Mouse (Mus musculus) bone marrow, adult 2 months (tissue): ENCODE results near the gene Rab4a. TPM values are rescaled to one million over a fixed set of nuclear protein-coding genes. Genes with fewer than 3 reads are reported as not detected.
"Not testable (repeated sequence)": the region's sequence is repeated elsewhere in the genome, so short reads cannot be mapped to it uniquely, and the experiment has no call there.

Source experiments
- H3K27ac ChIP-seq: fragments of 200-500 bp; 2 replicates; pipeline ENCODE4 v1.5.1; 2012; ENCODE audit warnings: low read depth, mild to moderate bottlenecking, control low read depth, inconsistent platforms, low read length; ENCODE audit not compliant: control insufficient read depth, poor library complexity, insufficient read depth
- H3K4me1 ChIP-seq: fragments of 200-500 bp; 2 replicates; pipeline ENCODE4 v1.6.1; 2011; ENCODE audit warnings: low read length; ENCODE audit not compliant: control insufficient read depth, insufficient read depth
- H3K4me3 ChIP-seq: fragments of 200-500 bp; replicated peaks from 2 replicates; pipeline ENCODE3; 2011; ENCODE audit warnings: mild to moderate bottlenecking, low read depth, low read length, control low read depth; ENCODE audit not compliant: control insufficient read depth
- CTCF ChIP-seq: fragments of 200-500 bp; IDR thresholded peaks from 2 replicates; pipeline ENCODE4 v1.5.1; 2011; ENCODE audit warnings: low read length, control low read depth; ENCODE audit not compliant: control insufficient read depth, insufficient read depth
- POLR2A ChIP-seq: fragments of 200-500 bp; IDR thresholded peaks from 2 replicates; pipeline ENCODE4 v1.6.1; 2011; ENCODE audit warnings: low read depth, mild to moderate bottlenecking, control low read depth, low read length, borderline replicate concordance; ENCODE audit not compliant: control insufficient read depth
- WGBS: fragments of 180-500 bp; shearing (Covaris S2); methylation state at CpG from one replicate; pipeline ENCODE4 v1.1.7; 2018; 5-methylcytosine and 5-hydroxymethylcytosine counted together
- polyA plus RNA-seq: library from polyadenylated mRNA; stranded (reverse); fragments of >200 nt; gene quantifications from 2 replicates; pipeline ENCODE4 v1.2.4, GENCODE M21; 2011; ENCODE audit warnings: low replicate concordance; ENCODE audit not compliant: missing spikeins, insufficient read depth, insufficient read length

The Rab4a gene
- polyA plus RNA-seq, 1 experiment: 9.1 TPM

DNA sequence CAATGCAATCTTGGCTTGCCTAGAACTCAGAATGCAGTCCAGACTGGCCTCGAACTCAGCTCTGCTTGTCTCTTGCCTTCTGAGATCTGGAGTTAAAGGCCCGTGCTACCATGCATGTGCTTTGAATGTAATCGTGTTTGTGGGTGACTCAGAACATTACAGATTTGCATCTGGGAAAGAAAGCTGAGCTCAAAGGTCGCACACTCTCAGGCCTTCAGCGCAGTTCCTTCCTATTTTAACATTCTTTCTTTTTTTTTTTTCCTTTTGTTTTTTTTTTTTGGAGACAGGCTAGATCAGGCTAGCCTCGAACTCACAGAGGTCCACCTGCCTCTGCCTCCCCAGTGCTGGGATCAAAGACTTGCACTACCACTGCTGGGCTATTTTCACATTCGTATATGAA lies 1.2 kb upstream of the Rab4a start:
- no peak overlapping the region for H3K4me3 ChIP-seq
- 71% methylated on average over 7 of the region's 7 CpGs for WGBS
- H3K27ac ChIP-seq: no peak overlapping the region
- no peaks in the 10 kb centered on the region; the same call in 1 of the 2 replicates for H3K4me1 ChIP-seq
- no peak for TF ChIP-seq CTCF
- no peak for TF ChIP-seq POLR2A

DNA sequence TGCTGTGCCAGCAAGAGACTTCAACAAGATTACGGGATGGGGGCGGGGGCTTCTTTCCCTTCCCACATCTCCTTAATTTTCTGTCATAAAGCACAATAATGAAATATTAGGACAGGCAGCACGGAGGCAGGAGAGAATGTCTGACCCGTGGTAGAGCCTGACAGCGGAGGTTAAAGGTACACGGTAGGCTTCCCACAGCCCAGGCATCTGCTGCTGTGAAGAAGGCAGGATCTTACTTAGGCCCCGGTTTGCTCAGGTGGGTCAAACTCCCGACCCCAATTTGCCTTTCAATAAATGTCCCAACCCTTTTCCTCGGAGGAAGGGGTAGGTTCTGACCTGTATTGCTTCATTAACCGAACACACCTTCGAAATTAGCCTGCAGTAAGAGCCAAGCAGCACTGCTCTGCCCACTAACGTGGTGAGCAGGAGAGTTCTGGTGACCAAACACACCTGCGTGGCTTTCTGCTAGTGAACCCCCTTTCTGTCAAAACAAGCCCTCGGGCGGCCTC lies 522 bp upstream of the Rab4a start:
- Histone ChIP-seq H3K4me3 (peak overlapping the region; percentile 24), H3K27ac (no peak overlapping the region)
- 35% methylated on average over 15 of the region's 15 CpGs for whole genome bisulfite sequencing

DNA sequence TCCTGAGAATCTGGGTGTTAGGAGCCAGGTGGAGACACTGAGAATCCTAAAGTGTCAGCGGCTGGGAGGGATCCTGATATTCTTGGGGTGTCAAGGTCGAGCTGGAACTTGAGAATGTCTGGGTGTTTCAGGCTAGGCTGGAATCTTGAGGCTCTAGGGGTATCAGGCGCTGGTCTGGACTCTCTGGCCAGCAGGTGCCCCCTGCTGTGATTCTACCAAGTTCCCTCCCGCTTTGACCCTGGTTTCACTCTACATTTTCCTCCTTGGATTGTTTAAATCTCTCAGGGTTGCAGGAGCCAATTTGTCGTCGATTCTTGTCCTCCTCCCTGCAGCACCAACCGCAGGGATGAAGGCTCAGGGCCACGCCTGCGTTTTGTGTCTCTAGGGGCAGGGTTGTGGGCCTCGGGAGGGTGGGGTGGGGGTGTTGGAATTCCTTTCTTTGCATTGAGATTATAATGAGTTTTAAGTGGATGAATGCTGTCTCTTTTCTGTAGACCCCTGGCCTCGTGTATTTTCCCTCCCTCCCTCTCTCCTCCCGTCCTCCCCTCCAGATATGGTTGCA lies 670 bp downstream of the Rab4a start:
- Histone ChIP-seq H3K4me3 (peak overlapping the region; percentile 79), H3K27ac (no peak overlapping the region), H3K4me1 (peaks cover 1% of the 10 kb centered on the region; the same call in 1 of the 2 replicates)
- TF ChIP-seq CTCF: no peak
- no peak for TF ChIP-seq POLR2A
- WGBS: 8% methylated on average over 12 of the region's 12 CpGs

More for the DNA sequence above, 522 bp upstream of the Rab4a start:
- H3K4me1 ChIP-seq: no peaks in the 10 kb centered on the region; the same call in 1 of the 2 replicates
- TF ChIP-seq POLR2A: no peak
- TF ChIP-seq CTCF: no peak

DNA sequence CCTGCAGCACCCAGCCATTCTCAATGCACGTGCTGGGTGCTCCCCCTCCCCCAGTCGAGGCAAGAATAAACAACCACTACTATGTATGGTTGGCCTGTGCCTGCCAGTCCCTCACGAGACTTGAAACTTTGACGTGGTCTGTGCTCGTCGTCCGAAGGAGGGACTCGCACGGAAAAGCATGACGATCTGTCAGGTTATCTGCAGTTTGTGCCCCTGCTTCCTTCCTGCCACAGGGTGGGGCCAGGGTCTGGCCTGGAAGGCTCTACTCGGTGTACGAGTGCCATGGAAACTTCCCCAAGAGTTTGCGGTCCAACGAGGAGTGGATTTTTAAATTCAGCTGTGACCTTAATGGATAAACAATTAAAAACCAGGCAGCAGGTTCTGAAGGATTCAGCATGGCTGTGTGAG lies 1.2 kb downstream of the Rab4a start:
- Histone ChIP-seq H3K4me1 (peaks cover 1% of the 10 kb centered on the region; the same call in 1 of the 2 replicates), H3K4me3 (peak overlapping the region; percentile 1), H3K27ac (0 out of 2 replicates have a peak overlapping the region, but pooled peaks have one; percentile 30)
- TF ChIP-seq CTCF (no peak), POLR2A (no peak)
- 2% methylated on average over 14 of the region's 14 CpGs for WGBS

DNA sequence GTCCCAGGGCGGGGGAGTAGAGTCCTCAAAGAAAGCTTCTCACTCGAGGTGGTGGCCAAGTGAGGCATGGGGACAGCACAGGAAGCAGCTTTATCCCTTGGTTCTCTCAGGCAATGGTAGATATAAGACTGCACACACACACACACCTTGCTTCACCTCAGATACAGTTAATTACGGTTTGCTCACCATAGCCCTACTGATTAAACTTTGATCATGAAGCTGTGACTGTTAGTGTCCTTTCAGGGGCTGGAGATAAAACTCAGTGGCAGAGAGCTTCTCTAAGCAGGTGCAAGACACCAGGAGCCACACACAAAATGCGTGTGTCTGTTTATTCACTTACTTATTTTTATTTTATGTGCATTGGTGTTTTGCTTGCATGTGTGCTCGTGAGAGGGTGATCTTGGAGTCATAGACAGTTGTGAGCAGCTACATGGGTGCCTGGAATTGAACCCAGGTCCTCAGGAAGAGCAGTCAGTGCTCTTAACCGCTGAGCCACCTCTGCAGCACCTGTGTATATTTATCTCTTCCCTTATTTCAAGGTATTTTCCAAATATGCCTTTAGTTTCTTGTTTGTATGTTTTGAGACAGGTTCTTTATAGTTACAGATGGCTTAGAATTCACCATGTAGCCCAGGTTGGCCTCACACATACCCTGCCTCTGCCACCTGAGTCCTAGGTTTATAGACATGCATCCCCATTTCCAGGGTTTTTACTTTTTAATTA lies 2.2 kb downstream of the Rab4a start:
- Histone ChIP-seq H3K4me3 (no peak overlapping the region), H3K27ac (no peak overlapping the region), H3K4me1 (peaks cover 1% of the 10 kb centered on the region; the same call in 1 of the 2 replicates)
- TF ChIP-seq CTCF: no peak
- no peak for TF ChIP-seq POLR2A
- WGBS: 55% methylated on average over 6 of the region's 6 CpGs

DNA sequence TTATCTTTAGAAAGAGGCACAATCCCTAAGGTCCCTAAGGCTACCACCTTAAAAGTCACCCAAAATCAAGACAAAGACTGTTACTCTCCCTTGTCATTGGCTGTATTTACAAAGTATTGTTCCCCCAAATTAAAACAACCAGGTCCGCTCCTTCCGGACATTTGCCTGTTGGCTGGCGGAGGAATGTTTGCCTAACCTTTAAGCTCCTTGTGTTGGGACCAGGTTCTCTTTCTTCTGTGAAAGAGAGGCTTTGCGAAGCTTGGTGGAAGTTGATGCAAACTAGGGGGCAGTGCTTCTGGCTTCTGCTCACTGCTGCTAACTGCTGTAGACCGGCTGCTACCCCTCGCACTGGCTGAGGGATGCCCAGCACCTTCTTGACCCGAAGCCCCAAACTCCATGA lies 2.9 kb downstream of the Rab4a start:
- H3K27ac ChIP-seq: no peak overlapping the region
- peaks cover 1% of the 10 kb centered on the region; the same call in 1 of the 2 replicates for H3K4me1 ChIP-seq
- no peak for TF ChIP-seq CTCF
- TF ChIP-seq POLR2A: no peak
- no peak overlapping the region for H3K4me3 ChIP-seq
- WGBS: 81% methylated on average over 7 of the region's 7 CpGs

DNA sequence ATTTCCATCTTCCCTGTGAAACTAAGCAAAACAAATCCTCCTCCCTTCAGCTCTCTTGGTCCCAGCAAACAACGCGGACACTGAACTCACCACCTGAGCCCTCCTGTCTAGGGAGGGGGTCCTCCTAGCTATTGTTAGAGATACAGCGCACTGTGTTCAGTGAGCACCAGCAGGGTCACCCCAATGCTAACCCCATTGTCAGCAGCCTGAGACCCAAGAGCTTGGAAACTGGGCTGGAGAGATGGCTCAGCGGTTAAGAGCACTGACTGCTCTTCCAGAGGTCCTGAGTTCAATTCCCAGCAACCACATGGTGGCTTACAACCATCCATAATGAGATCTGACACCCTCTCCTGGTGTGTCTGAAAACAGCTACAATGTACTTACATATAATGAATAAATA lies 3.6 kb downstream of the Rab4a start:
- H3K4me3 ChIP-seq, H3K4me1 ChIP-seq, H3K27ac ChIP-seq: not testable (repeated sequence)
- WGBS: 96% methylated on average over 4 of the region's 4 CpGs

DNA sequence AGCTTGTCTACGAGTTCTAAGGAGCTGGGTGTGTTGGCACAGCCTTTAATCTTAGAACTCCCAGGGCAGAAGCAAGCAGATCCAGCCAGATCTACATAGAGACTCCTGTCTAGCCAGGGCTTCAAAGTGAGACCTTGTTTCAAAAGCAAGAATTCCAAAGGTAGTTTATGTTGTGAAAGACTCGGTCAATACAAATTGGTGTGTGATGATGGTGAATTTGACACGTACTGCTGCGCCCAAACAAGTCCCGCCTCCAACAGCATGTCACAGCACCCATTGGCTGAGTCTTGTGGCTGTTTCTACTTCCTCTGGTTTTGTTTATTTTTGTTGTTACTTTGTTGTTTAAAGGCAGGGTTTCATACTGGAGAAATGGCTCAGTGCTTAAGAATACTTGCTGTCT lies 6.4 kb downstream of the Rab4a start:
- TF ChIP-seq CTCF (no peak), POLR2A (no peak)
- H3K4me3 ChIP-seq: no peak overlapping the region
- 79% methylated on average over 5 of the region's 5 CpGs for WGBS
- H3K27ac ChIP-seq: no peak overlapping the region
- H3K4me1 ChIP-seq: 0 out of 2 replicates have a peak, but pooled peaks cover 1% of the 10 kb centered on the region
